Mouse (Mus musculus): ENCODE results near the gene Muc1.

GRCm38 (mm10) chr3:89254994-89255393 lies 26.1 kb downstream of the Muc1 start:
- TF ChIP-seq CTCF (IDR thresholded peaks at IDR 0.05; ENCODE audit: low read depth) (no peak), EP300 (optimal IDR thresholded peaks at IDR 0.05) (no peak)

All from stomach, postnatal 0 days (tissue).